Mouse (Mus musculus) thymus, adult 2 months (tissue): ENCODE measurements around the gene P2ry12. TPM values are rescaled to one million over a fixed set of nuclear protein-coding genes. Genes with fewer than 3 reads are reported as not detected.

Experiments used
- DNase-seq: peaks from one replicate; pipeline ENCODE4 v3.0.0; 2021
- H3K27ac ChIP-seq: fragments of 200-500 bp; 2 replicates; pipeline ENCODE4 v1.5.1; 2012; ENCODE audit warnings: low read length, control low read depth; ENCODE audit not compliant: control insufficient read depth, insufficient read depth
- H3K27me3 ChIP-seq: fragments of 200-500 bp; 2 replicates; pipeline ENCODE4 v1.6.1; 2012; ENCODE audit warnings: mild to moderate bottlenecking, low read length, moderate library complexity, mixed read lengths; ENCODE audit not compliant: control insufficient read depth, insufficient read depth
- H3K36me3 ChIP-seq: fragments of 200-500 bp; 2 replicates; pipeline ENCODE4 v1.6.1; 2012; ENCODE audit warnings: mild to moderate bottlenecking, low read length, moderate library complexity; ENCODE audit not compliant: control insufficient read depth, insufficient read depth
- H3K4me1 ChIP-seq: fragments of 200-500 bp; replicated peaks from 2 replicates; pipeline ENCODE4 v1.6.1; 2012; ENCODE audit warnings: low read length; ENCODE audit not compliant: control insufficient read depth, insufficient read depth
- H3K4me3 ChIP-seq: fragments of 200-500 bp; 2 replicates; pipeline ENCODE4 v1.5.1; 2012; ENCODE audit warnings: mild to moderate bottlenecking, low read length, control low read depth, moderate library complexity; ENCODE audit not compliant: control insufficient read depth, insufficient read depth
- CTCF ChIP-seq: fragments of 200-500 bp; IDR thresholded peaks from 2 replicates; pipeline ENCODE4 v1.5.1; 2012; ENCODE audit warnings: mild to moderate bottlenecking, control low read depth, low read length, moderate library complexity, borderline replicate concordance; ENCODE audit not compliant: control insufficient read depth, poor library complexity, insufficient read depth; ENCODE audit errors: extremely low read depth
- POLR2A ChIP-seq: fragments of 200-500 bp; IDR thresholded peaks from 2 replicates; pipeline ENCODE4 v1.6.1; 2012; ENCODE audit warnings: mild to moderate bottlenecking, low read length, control low read depth, moderate library complexity; ENCODE audit not compliant: control insufficient read depth, poor library complexity, insufficient read depth; ENCODE audit errors: extremely low read depth
- WGBS: fragments of 180-500 bp; shearing (Covaris S2); methylation state at CpG from one replicate; pipeline ENCODE4 v1.1.7; 2018; 5-methylcytosine and 5-hydroxymethylcytosine counted together
- polyA plus RNA-seq: library from polyadenylated mRNA; depleted of rRNA; stranded (reverse); fragments of >200 nt; gene quantifications from 2 replicates; pipeline ENCODE4 v1.2.3, GENCODE M21; 2012

The P2ry12 gene
- polyA plus RNA-seq, 1 experiment: 15.7 TPM

- no peak for TF ChIP-seq CTCF
- no peak for TF ChIP-seq POLR2A
- Histone ChIP-seq H3K4me3 (no peak overlapping the region), H3K36me3 (no peaks in the 10 kb centered on the region), H3K4me1 (peaks cover 20% of the 10 kb centered on the region), H3K27ac (no peak overlapping the region), H3K27me3 (no peaks in the 10 kb centered on the region)
- DNase-seq: peak; percentile 45
- 72% methylated on average over 4 of the region's 4 CpGs for WGBS
Measured at GRCm38 (mm10) chr3:59208650-59209548, 53.8 kb downstream of the P2ry12 start.

GRCm38 (mm10) chr3:59205941-59206340 lies 56.7 kb downstream of the P2ry12 start:
- Histone ChIP-seq H3K27ac (no peak overlapping the region), H3K4me3 (no peak overlapping the region), H3K36me3 (no peaks in the 10 kb centered on the region), H3K4me1 (peaks cover 34% of the 10 kb centered on the region), H3K27me3 (no peaks in the 10 kb centered on the region)
- no peak for TF ChIP-seq CTCF
- TF ChIP-seq POLR2A: no peak
- 8% methylated on average over 4 of the region's 4 CpGs for WGBS
- DNase-seq: peak; percentile 47

- DNase-seq: no peak
- 90% methylated on average over 11 of the region's 11 CpGs for WGBS
- no peaks in the 10 kb centered on the region for H3K27me3 ChIP-seq
- TF ChIP-seq POLR2A (no peak), CTCF (no peak)
- no peak overlapping the region for H3K4me3 ChIP-seq
- H3K36me3 ChIP-seq: no peaks in the 10 kb centered on the region
- H3K27ac ChIP-seq: no peak overlapping the region
- peaks cover 41% of the 10 kb centered on the region for H3K4me1 ChIP-seq
Measured at GRCm38 (mm10) chr3:59204719-59205503, 57.8 kb downstream of the P2ry12 start.

GRCm38 (mm10) chr3:59203802-59204520 lies 58.7 kb downstream of the P2ry12 start:
- WGBS: 32% methylated on average over 8 of the region's 8 CpGs
- Histone ChIP-seq H3K27ac (no peak overlapping the region), H3K27me3 (no peaks in the 10 kb centered on the region), H3K4me3 (no peak overlapping the region), H3K36me3 (no peaks in the 10 kb centered on the region), H3K4me1 (peaks cover 42% of the 10 kb centered on the region)
- no peak for TF ChIP-seq CTCF
- TF ChIP-seq POLR2A: no peak
- DNase-seq: no peak

- DNase-seq: no peak
- no peaks in the 10 kb centered on the region for H3K27me3 ChIP-seq
- no peaks in the 10 kb centered on the region for H3K36me3 ChIP-seq
- H3K4me3 ChIP-seq: no peak overlapping the region
- H3K4me1 ChIP-seq: peaks cover 14% of the 10 kb centered on the region
- 94% methylated on average over 4 of the region's 4 CpGs for whole genome bisulfite sequencing
- H3K27ac ChIP-seq: no peak overlapping the region
- no peak for TF ChIP-seq CTCF
- TF ChIP-seq POLR2A: no peak
Measured at GRCm38 (mm10) chr3:59197329-59197948, 65.2 kb downstream of the P2ry12 start.

- no peak for DNase-seq
- Histone ChIP-seq H3K36me3 (no peaks in the 10 kb centered on the region), H3K27me3 (no peaks in the 10 kb centered on the region), H3K4me3 (no peak within 1 kb of the TSS), H3K4me1 (peaks cover under 1% of the 10 kb centered on the region), H3K27ac (no peak within 1 kb of the TSS)
- WGBS: 95% methylated on average over 7 of the region's 7 CpGs
- TF ChIP-seq CTCF: no peak
- no peak for TF ChIP-seq POLR2A
Measured at GRCm38 (mm10) chr3:59194938-59195337, 67.7 kb downstream of the P2ry12 start, which contains the start of gene Gpr87. Gene Gpr87 (minus strand): TSS chr3:59195104.
